Mouse (Mus musculus) kidney, postnatal 0 days (tissue): ENCODE results near the gene Slc41a1. TPM values are rescaled to one million over a fixed set of nuclear protein-coding genes. Genes with fewer than 3 reads are reported as not detected.
A peak's percentile ranks its signal among the peaks of the same experiment; 100 is the strongest.

Source experiments
- ATAC-seq: fragments of 200-750 bp; cut with Nextera tagmentation; replicated peaks from 2 replicates; pipeline ENCODE4 v1.8.0; 2017; ENCODE audit warnings: low read depth, moderate number of reproducible peaks, moderate TSS enrichment, moderate library complexity; ENCODE audit not compliant: low FRiP score
- DNase-seq: peaks from one replicate; pipeline ENCODE4 v3.0.0-alpha.2; 2016; ENCODE audit warnings: low spot score
- H3K27ac ChIP-seq: fragments of 300-500 bp; sonication (generic); 2 replicates; pipeline ENCODE4 v1.5.1; 2014; ENCODE audit warnings: mild to moderate bottlenecking
- H3K27me3 ChIP-seq: fragments of 300-500 bp; sonication (generic); 2 replicates; pipeline ENCODE4 v1.6.1; 2014; ENCODE audit warnings: low read length, mixed read lengths; ENCODE audit not compliant: insufficient read depth
- H3K36me3 ChIP-seq: fragments of 300-500 bp; sonication (generic); 2 replicates; pipeline ENCODE4 v1.6.1; 2014; ENCODE audit warnings: low read length, mixed read lengths; ENCODE audit not compliant: insufficient read depth
- H3K4me1 ChIP-seq: fragments of 300-500 bp; sonication (generic); replicated peaks from 2 replicates; pipeline ENCODE4 v1.6.1; 2014; ENCODE audit warnings: antibody characterized with exemption, low read length, mixed read lengths; ENCODE audit not compliant: insufficient read depth
- H3K4me2 ChIP-seq: fragments of 300-500 bp; sonication (generic); 2 replicates; pipeline ENCODE4 v1.6.1; 2014; ENCODE audit warnings: mild to moderate bottlenecking, low read length, moderate library complexity, mixed read lengths
- H3K4me3 ChIP-seq: fragments of 300-500 bp; sonication (generic); replicated peaks from 2 replicates; pipeline ENCODE4 v1.5.1; 2014; ENCODE audit warnings: low read depth, low read length
- H3K9ac ChIP-seq: fragments of 300-500 bp; sonication (generic); 2 replicates; pipeline ENCODE4 v1.6.1; 2014; ENCODE audit warnings: low read depth, low read length
- H3K9me3 ChIP-seq: fragments of 300-500 bp; sonication (generic); replicated peaks from 2 replicates; pipeline ENCODE4 v1.6.1; 2016; ENCODE audit warnings: low read length, inconsistent platforms, mixed read lengths
- CTCF ChIP-seq: IDR thresholded peaks from 2 replicates; pipeline ENCODE4 v1.5.1; 2016; ENCODE audit warnings: antibody characterized with exemption, low read depth, mild to moderate bottlenecking, moderate library complexity
- WGBS: fragments of 180-500 bp; shearing (Covaris S2); extraction: QIAGEN DNeasy Blood & Tissue Kit; methylation state at CpG from one replicate; pipeline ENCODE4 v1.1.7; 2014; 5-methylcytosine and 5-hydroxymethylcytosine counted together
- polyA plus RNA-seq: library from polyadenylated mRNA; unstranded; fragments of >200 nt; fragmentation: Nextera tagmentation; extraction: Ambion mirVana; gene quantifications from 2 replicates; pipeline ENCODE4 v1.2.1, GENCODE M21; 2015

Gene Slc41a1
- polyA plus RNA-seq, 1 experiment from 2014 or later = 12.6 TPM

DNA sequence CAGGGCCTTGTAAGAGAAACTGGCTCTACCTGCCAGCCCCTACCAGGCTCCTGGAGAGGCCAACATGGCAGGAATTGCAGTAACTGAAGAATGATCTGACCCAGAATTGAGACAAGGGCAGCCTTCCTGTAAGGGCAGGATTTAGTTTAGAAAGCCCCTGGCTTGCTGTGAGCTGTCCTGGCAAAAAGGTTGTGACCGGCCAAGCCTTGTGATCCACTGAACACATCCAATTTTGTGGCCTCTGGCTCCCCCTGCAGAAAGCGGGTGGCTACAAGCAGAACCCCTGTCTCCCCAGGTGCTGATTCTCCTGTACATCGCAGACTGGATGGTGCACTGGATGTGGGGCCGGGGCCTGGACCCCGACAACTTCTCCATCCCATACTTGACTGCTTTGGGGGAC, 19.0 kb downstream of the Slc41a1 start:
- DNase-seq (peak; percentile 16), ATAC-seq (no peak)
- peak; percentile 65 for TF ChIP-seq CTCF
- no peak overlapping the region for H3K27ac ChIP-seq
- no peak overlapping the region for H3K9ac ChIP-seq
- H3K4me2 ChIP-seq = no peak overlapping the region
- peaks cover 29% of the 10 kb centered on the region for H3K36me3 ChIP-seq
- H3K4me3 ChIP-seq = no peak overlapping the region
- no peaks in the 10 kb centered on the region for H3K9me3 ChIP-seq
- no peaks in the 10 kb centered on the region for H3K27me3 ChIP-seq
- no peaks in the 10 kb centered on the region for H3K4me1 ChIP-seq
- WGBS = 83% methylated on average over 5 of the region's 5 CpGs

DNA sequence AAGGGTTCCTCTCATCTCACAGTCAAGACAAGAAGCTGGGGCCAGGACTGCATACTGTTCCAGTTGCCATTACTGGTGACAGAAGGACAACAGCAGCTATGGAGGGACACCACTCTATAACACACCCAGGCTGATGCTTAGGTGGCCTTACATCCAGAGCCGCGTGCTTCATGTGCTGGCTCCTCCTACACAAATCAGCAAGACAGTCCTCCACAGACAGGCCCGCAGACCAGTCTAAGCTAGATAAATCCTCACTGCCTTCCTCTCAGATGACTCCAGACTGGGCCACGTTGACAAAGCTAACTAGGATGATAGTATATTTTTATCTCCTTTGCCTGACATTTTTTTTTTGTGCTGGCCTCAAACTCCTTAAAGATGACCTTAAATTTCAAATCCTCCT, 34.5 kb downstream of the Slc41a1 start:
- 67% methylated on average over 4 of the region's 4 CpGs for whole genome bisulfite sequencing
- Histone ChIP-seq H3K27me3 (no peaks in the 10 kb centered on the region), H3K36me3 (no peaks in the 10 kb centered on the region), H3K27ac (no peak overlapping the region), H3K4me1 (no peaks in the 10 kb centered on the region), H3K4me2 (no peak overlapping the region), H3K4me3 (no peak overlapping the region), H3K9ac (no peak overlapping the region), H3K9me3 (no peaks in the 10 kb centered on the region)
- no peak for DNase-seq
- ATAC-seq = no peak
- TF ChIP-seq CTCF = no peak

DNA sequence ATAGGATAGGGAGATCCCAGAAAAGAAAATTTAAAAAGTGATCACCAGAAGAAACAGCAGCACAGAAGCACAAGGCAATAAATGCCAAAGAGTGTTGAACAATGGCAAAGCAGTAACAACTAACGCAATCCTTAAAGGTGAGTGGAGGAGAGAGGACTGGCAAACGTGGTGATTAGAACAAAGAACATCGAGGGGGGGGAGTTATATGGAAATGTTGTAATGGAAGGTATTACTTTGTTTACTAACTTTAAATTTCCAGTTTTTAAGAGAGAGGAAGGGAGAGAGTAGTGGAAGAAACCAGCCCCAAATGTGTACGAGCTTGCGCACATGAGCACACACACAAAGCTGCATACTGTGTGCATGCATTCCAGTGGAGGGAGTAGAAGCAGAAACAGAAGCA, 38.3 kb downstream of the Slc41a1 start:
- ATAC-seq (no peak), DNase-seq (no peak)
- WGBS = 74% methylated on average over 5 of the region's 5 CpGs
- no peaks in the 10 kb centered on the region for H3K36me3 ChIP-seq
- H3K9me3 ChIP-seq = no peaks in the 10 kb centered on the region
- no peak overlapping the region for H3K4me3 ChIP-seq
- H3K27me3 ChIP-seq = no peaks in the 10 kb centered on the region
- H3K9ac ChIP-seq = no peak overlapping the region
- TF ChIP-seq CTCF = no peak
- no peak overlapping the region for H3K4me2 ChIP-seq
- H3K4me1 ChIP-seq = peaks cover 3% of the 10 kb centered on the region; the same call in 1 of the 2 replicates
- H3K27ac ChIP-seq = no peak overlapping the region

DNA sequence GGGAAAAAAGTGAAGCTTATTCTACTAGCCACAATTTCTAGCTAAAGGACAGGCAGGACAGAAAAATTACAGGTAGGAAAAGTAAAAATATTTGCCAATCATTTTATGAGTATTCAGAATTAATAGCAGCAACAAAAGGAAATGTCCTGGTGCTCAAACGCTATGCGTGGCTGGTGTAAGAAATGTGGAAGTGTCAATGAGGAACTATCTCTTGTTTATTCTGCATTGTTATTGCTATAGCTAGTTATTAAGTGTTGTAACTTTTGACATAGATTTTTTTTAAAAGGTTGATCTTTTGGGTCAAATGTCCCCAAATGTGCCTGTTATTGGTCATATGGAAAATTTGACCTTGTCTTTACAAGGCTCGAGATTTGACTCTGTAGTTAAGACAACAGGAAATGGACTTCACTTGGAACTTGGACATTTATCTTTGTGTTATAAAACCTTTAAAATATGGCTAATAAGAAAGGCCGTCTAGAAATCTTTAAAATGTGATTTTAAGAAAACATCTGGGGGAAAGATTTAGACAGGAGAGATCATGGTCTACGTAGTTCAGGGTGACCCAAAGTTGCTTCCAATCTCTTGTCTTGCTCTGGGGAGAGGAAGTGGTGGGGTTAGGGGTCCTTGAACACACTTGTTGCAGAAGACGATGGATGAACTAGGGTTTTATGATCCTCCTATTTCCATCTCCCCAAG, 39.2 kb downstream of the Slc41a1 start:
- ATAC-seq (no peak), DNase-seq (peak; percentile 11)
- WGBS = 67% methylated on average over 6 of the region's 6 CpGs
- H3K9me3 ChIP-seq = no peaks in the 10 kb centered on the region
- no peaks in the 10 kb centered on the region for H3K27me3 ChIP-seq
- no peak overlapping the region for H3K9ac ChIP-seq
- H3K27ac ChIP-seq = no peak overlapping the region
- no peak for TF ChIP-seq CTCF
- peaks cover 3% of the 10 kb centered on the region; the same call in 1 of the 2 replicates for H3K4me1 ChIP-seq
- H3K4me3 ChIP-seq = no peak overlapping the region
- H3K4me2 ChIP-seq = no peak overlapping the region
- no peaks in the 10 kb centered on the region for H3K36me3 ChIP-seq

DNA sequence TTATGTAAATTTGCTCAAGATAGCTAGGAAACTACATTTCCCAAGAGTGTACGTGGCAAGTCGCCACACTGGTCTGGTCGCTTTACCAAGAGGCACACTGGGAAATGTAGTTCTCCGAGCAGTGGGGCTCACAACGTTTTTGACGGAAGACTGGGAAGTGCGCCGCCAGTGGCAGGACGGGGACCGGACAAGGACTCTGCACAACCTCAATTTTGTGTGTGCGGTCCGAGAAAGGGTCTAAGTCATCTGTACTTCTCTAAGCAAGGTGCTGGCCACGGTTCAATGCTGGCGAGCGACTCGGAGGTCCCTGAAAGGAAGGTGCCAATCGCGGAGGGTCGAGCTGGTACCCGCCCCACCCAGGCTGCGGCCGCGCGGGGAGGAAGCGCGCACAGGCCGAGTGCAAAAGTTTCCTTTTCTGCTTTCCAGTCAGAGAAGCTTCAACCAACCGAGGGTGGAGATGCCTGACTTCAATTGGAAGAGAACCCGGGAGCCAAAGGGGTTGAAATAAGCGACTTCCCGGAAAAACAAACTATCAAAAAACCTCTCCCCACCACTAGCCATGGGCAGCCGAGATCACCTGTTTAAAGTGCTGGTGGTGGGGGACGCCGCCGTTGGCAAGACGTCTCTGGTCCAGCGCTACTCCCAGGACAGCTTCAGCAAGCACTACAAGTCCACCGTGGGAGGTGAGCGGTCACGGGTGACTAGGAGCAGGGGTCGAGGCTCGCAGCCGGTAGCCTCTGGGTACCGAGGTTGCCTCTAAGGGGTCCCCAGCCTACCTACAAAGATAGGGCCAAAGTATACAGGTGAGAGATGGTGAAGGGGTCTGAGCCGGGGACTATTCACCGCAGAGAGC, 40.0 kb downstream of the Slc41a1 start, which contains the start of gene Rab29:
Rab29 (plus strand) TSS at position 132 of the 853 bp plus-strand sequence.
- Histone ChIP-seq H3K4me2 (peak within 1 kb of the TSS; percentile 86), H3K36me3 (no peaks in the 10 kb centered on the region), H3K9me3 (no peaks in the 10 kb centered on the region), H3K4me1 (peaks cover 3% of the 10 kb centered on the region; the same call in 1 of the 2 replicates), H3K27ac (peak within 1 kb of the TSS; percentile 32; the same call in 1 of the 2 replicates), H3K9ac (peak within 1 kb of the TSS; percentile 62), H3K4me3 (peak within 1 kb of the TSS; percentile 62), H3K27me3 (no peaks in the 10 kb centered on the region)
- DNase-seq (peak; percentile 98), ATAC-seq (peak; percentile 96)
- peak; percentile 87 for TF ChIP-seq CTCF
- under 1% methylated on average over 46 of the region's 46 CpGs for WGBS

GRCm38 (mm10) chr1:131867946-131868290, 40.6 kb downstream of the Slc41a1 start:
- no peaks in the 10 kb centered on the region for H3K36me3 ChIP-seq
- 13% methylated on average over 10 of the region's 10 CpGs for WGBS
- no peak overlapping the region for H3K27ac ChIP-seq
- ATAC-seq = no peak
- no peaks in the 10 kb centered on the region for H3K27me3 ChIP-seq
- peak overlapping the region; percentile 62 for H3K4me3 ChIP-seq
- peak overlapping the region; percentile 86 for H3K4me2 ChIP-seq
- H3K9ac ChIP-seq = peak overlapping the region; percentile 62
- DNase-seq = no peak
- no peaks in the 10 kb centered on the region for H3K9me3 ChIP-seq
- TF ChIP-seq CTCF = no peak
- peaks cover 3% of the 10 kb centered on the region; the same call in 1 of the 2 replicates for H3K4me1 ChIP-seq
